In genomic region chr4:136800366-136800765, GRCm38 (mm10) we compare ENCODE assay signal across 16 mouse cellular contexts. TPM values are rescaled to one million over a fixed set of nuclear protein-coding genes. Genes with fewer than 3 reads are reported as not detected.
DNase-seq lines count a peak whose midpoint lies in the region; ATAC-seq and TF ChIP-seq lines count a peak whose summit lies in the region.
"Had no signal": no experiment of that assay in that cellular context is flagged by ENCODE, and none has a peak within 500 bp of the region (broad histone marks: within the 10 kb centered on the region; RNA-seq: fewer than 3 reads in every experiment).

No protein-coding gene starts in this region.

- ATAC-seq in hindbrain, embryonic 12.5 days (ENCODE audit: low FRiP score): no peak
- no peak for ATAC-seq in hindbrain, postnatal 0 days
- ATAC-seq in embryonic facial prominence, embryonic 11.5 days (replicated peaks; ENCODE audit: insufficient number of reproducible peaks, low FRiP score, low TSS enrichment, low read depth): no peak
- no peak for ATAC-seq in limb, embryonic 12.5 days (ENCODE audit: insufficient number of reproducible peaks, insufficient read depth, low FRiP score, low TSS enrichment, low read depth)
- ATAC-seq: CD4-positive, CD25-positive, alpha-beta regulatory T cell, adult 4 months had no signal

- no peak for TF ChIP-seq CTCF in hindbrain, postnatal 0 days (IDR thresholded peaks at IDR 0.05; ENCODE audit: low read depth)
- TF ChIP-seq CTCF in left cerebral cortex, adult 2 months (IDR thresholded peaks at IDR 0.05): no peak

- 34% methylated on average over 14 of the region's 14 CpGs for WGBS in hindbrain, embryonic 12.5 days
- 53% methylated on average over 14 of the region's 14 CpGs for WGBS in hindbrain, postnatal 0 days
- WGBS in embryonic facial prominence, embryonic 10.5 days: 21% methylated on average over 14 of the region's 14 CpGs
- 17% methylated on average over 14 of the region's 14 CpGs for WGBS in embryonic facial prominence, embryonic 11.5 days
- WGBS in limb, embryonic 12.5 days: 19% methylated on average over 14 of the region's 14 CpGs

- H3K9me3 ChIP-seq in hindbrain, embryonic 12.5 days (replicated peaks): no peaks in the 10 kb centered on the region
- H3K9me3 ChIP-seq in hindbrain, postnatal 0 days (ENCODE audit: low read length): no peaks in the 10 kb centered on the region
- no peaks in the 10 kb centered on the region for H3K9me3 ChIP-seq in embryonic facial prominence, embryonic 10.5 days
- no peaks in the 10 kb centered on the region for H3K9me3 ChIP-seq in embryonic facial prominence, embryonic 11.5 days (replicated peaks; ENCODE audit: control insufficient read depth, low read length)
- no peaks in the 10 kb centered on the region for H3K9me3 ChIP-seq in limb, embryonic 12.5 days

- no peak for DNase-seq in hindbrain, postnatal 0 days (ENCODE audit: low spot score)
- no peak for DNase-seq in embryonic facial prominence, embryonic 10.5 days (ENCODE audit: low spot score)
- peak; percentile 65 for DNase-seq in embryonic facial prominence, embryonic 11.5 days (ENCODE audit: low spot score)
- no peak for DNase-seq in ovary, postnatal 10 days (ENCODE audit: low spot score)
- DNase-seq in left cerebral cortex, adult 2 months (ENCODE audit: extremely low spot score in 1 of 2, low spot score in 2 of 2): no peak
- no peak for DNase-seq in left cerebral cortex, adult 8-10 months (ENCODE audit: low spot score in 2 of 2)
- DNase-seq: adrenal gland, postnatal 10 days; cerebellum, adult 9-10 months; heart, adult 2 months; kidney, postnatal 14 days; layer of hippocampus, adult 9-11 months; lung, postnatal 4 days; thymus, postnatal 36 days had no signal

- 0 out of 2 replicates have a peak, but pooled peaks cover 3% of the 10 kb centered on the region for H3K36me3 ChIP-seq in hindbrain, embryonic 12.5 days
- no peaks in the 10 kb centered on the region for H3K36me3 ChIP-seq in hindbrain, postnatal 0 days (ENCODE audit: insufficient read depth, low read length)
- peaks cover 5% of the 10 kb centered on the region for H3K36me3 ChIP-seq in embryonic facial prominence, embryonic 10.5 days (replicated peaks)
- H3K36me3 ChIP-seq in embryonic facial prominence, embryonic 11.5 days (replicated peaks; ENCODE audit: control insufficient read depth, insufficient read depth, low read depth, low read length): no peaks in the 10 kb centered on the region
- no peaks in the 10 kb centered on the region for H3K36me3 ChIP-seq in limb, embryonic 12.5 days

- no peak overlapping the region for H3K4me3 ChIP-seq in hindbrain, embryonic 12.5 days
- H3K4me3 ChIP-seq in hindbrain, postnatal 0 days (ENCODE audit: low read length): no peak overlapping the region
- no peak overlapping the region for H3K4me3 ChIP-seq in embryonic facial prominence, embryonic 10.5 days
- no peak overlapping the region for H3K4me3 ChIP-seq in embryonic facial prominence, embryonic 11.5 days (ENCODE audit: low read depth, low read length)
- no peak overlapping the region for H3K4me3 ChIP-seq in limb, embryonic 12.5 days (replicated peaks)
- no peak overlapping the region for H3K4me3 ChIP-seq in left cerebral cortex, adult 2 months
- H3K4me3 ChIP-seq: heart, adult 2 months had no signal

- peak overlapping the region; percentile 64; the same call in 1 of the 2 replicates for H3K27ac ChIP-seq in hindbrain, embryonic 12.5 days
- H3K27ac ChIP-seq in hindbrain, postnatal 0 days: no peak overlapping the region
- peak overlapping the region; percentile 31 for H3K27ac ChIP-seq in embryonic facial prominence, embryonic 10.5 days (replicated peaks)
- H3K27ac ChIP-seq in embryonic facial prominence, embryonic 11.5 days (replicated peaks; ENCODE audit: low read depth, low read length): no peak overlapping the region
- 0 out of 2 replicates have a peak overlapping the region, but pooled peaks have one; percentile 62 for H3K27ac ChIP-seq in limb, embryonic 12.5 days
- H3K27ac ChIP-seq in left cerebral cortex, adult 2 months: no peak overlapping the region
- H3K27ac ChIP-seq: heart, adult 2 months had no signal

- H3K4me2 ChIP-seq in hindbrain, embryonic 12.5 days (replicated peaks): no peak overlapping the region
- H3K4me2 ChIP-seq in hindbrain, postnatal 0 days (ENCODE audit: low read depth, low read length): no peak overlapping the region
- no peak overlapping the region; the same call in 1 of the 2 replicates for H3K4me2 ChIP-seq in embryonic facial prominence, embryonic 11.5 days (ENCODE audit: low read depth, low read length)
- no peak overlapping the region for H3K4me2 ChIP-seq in limb, embryonic 12.5 days

- H3K9ac ChIP-seq in hindbrain, embryonic 12.5 days: no peak overlapping the region
- H3K9ac ChIP-seq in hindbrain, postnatal 0 days (replicated peaks; ENCODE audit: low read length): no peak overlapping the region
- no peak overlapping the region for H3K9ac ChIP-seq in embryonic facial prominence, embryonic 11.5 days (replicated peaks; ENCODE audit: low read length)
- 0 out of 2 replicates have a peak overlapping the region, but pooled peaks have one; percentile 4 for H3K9ac ChIP-seq in limb, embryonic 12.5 days (replicated peaks)

- peaks cover 64% of the 10 kb centered on the region for H3K4me1 ChIP-seq in hindbrain, embryonic 12.5 days
- peaks cover 14% of the 10 kb centered on the region; the same call in 1 of the 2 replicates for H3K4me1 ChIP-seq in hindbrain, postnatal 0 days (ENCODE audit: insufficient read depth, low read length)
- peaks cover 83% of the 10 kb centered on the region for H3K4me1 ChIP-seq in embryonic facial prominence, embryonic 10.5 days
- peaks cover 12% of the 10 kb centered on the region for H3K4me1 ChIP-seq in embryonic facial prominence, embryonic 11.5 days (ENCODE audit: control insufficient read depth, insufficient read depth, low read length)
- H3K4me1 ChIP-seq in limb, embryonic 12.5 days (replicated peaks): peaks cover 67% of the 10 kb centered on the region

- no peaks in the 10 kb centered on the region for H3K27me3 ChIP-seq in hindbrain, embryonic 12.5 days
- H3K27me3 ChIP-seq in hindbrain, postnatal 0 days (ENCODE audit: insufficient read depth, low read length): no peaks in the 10 kb centered on the region
- H3K27me3 ChIP-seq in embryonic facial prominence, embryonic 10.5 days (replicated peaks; ENCODE audit: low read depth, poor library complexity, severe bottlenecking): no peaks in the 10 kb centered on the region
- H3K27me3 ChIP-seq in embryonic facial prominence, embryonic 11.5 days (ENCODE audit: control insufficient read depth, insufficient read depth, low read length): no peaks in the 10 kb centered on the region
- H3K27me3 ChIP-seq in limb, embryonic 12.5 days: peaks cover 7% of the 10 kb centered on the region

- intact Hi-C loops in left cerebral cortex, adult 2 months (cut with DNase I): no loop called here

RNA-seq across cellular contexts. Expression of gene Ephb2, which starts 35.4 kb away (rescaled TPM):
- 25.4 and 30.8 TPM in 2 replicates for polyA plus RNA-seq in hindbrain, embryonic 12.5 days (2016; fragmentation: Nextera tagmentation; extraction: Ambion mirVana)
- total RNA-seq in hindbrain, postnatal 0 days (2014; rRNA removed): 136 and 150 TPM in 2 replicates
- 12.6 and 13.0 TPM in 2 replicates for polyA plus RNA-seq in hindbrain, postnatal 0 days (2015; fragmentation: Nextera tagmentation; extraction: Ambion mirVana)
- polyA plus RNA-seq in embryonic facial prominence, embryonic 10.5 days (2016; fragmentation: Nextera tagmentation; extraction: Ambion mirVana): 10.7 and 12.4 TPM in 2 replicates
- polyA plus RNA-seq in embryonic facial prominence, embryonic 11.5 days (2014; fragmentation: Nextera tagmentation; extraction: Ambion mirVana): 11.0 and 11.7 TPM in 2 replicates
- polyA plus RNA-seq in limb, embryonic 12.5 days (2016; fragmentation: Nextera tagmentation; extraction: Ambion mirVana): 13.7 and 16.9 TPM in 2 replicates
- total RNA-seq in left cerebral cortex, adult 2 months (2021): 10 to 100 TPM; 17.0 to 18.3 TPM
- 10 to 100 TPM; 13.2 to 15.0 (median 14.0) TPM for total RNA-seq in left cerebral cortex, adult 8-10 months (2022)
- polyA plus RNA-seq: CD4-positive, CD25-positive, alpha-beta regulatory T cell, adult 4 months had no signal

Comparison
In these comparisons a context has a peak if more than half of its experiments do, and no peak if none do; other contexts are left out.
1. H3K27ac ChIP-seq: peak in hindbrain, embryonic 12.5 days (single experiment), embryonic facial prominence, embryonic 10.5 days (single experiment) and limb, embryonic 12.5 days (single experiment); none in hindbrain, postnatal 0 days (single experiment), embryonic facial prominence, embryonic 11.5 days (single experiment) and left cerebral cortex, adult 2 months (single experiment).